Mouse (Mus musculus): ENCODE measurements around the gene 1810010H24Rik. TPM values are rescaled to one million over a fixed set of nuclear protein-coding genes. Genes with fewer than 3 reads are reported as not detected.

1810010H24Rik gene
- polyA plus RNA-seq, 1 experiment from 2014 or later, result 1.7 TPM

DNA sequence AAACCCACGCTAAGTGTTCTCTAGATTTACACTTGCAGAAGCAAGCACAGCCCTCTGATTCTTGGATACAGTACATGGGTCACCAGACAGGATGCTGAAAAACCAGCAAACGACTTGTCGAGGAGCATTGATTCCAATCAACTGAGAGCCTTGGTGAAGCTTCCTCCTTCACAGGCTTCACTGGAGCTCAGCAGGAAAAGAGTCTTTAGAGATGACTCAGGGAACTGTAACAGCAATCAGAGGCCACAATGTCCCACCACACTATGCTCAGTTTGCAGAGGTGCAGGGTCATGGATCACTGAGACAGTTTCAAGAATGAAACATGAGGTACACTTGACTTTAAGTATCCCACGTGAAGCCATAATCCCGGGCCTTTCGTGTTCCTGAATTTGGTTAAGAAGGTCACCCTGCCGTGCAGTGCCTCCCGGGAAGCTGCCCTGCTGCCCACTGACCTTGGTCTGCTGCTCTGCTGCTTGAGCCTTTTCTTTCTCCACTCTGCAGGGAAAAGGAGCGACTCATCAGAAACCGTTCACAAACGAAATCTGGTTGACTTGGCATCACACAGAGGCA, 39.8 kb downstream of the 1810010H24Rik start:
- H3K36me3 ChIP-seq, result peaks cover 90% of the 10 kb centered on the region
- no peak for DNase-seq (ENCODE audit: low spot score)
- WGBS, result 87% methylated on average over 11 of the region's 11 CpGs

More for the DNA sequence above, 39.8 kb downstream of the 1810010H24Rik start:
- no peak overlapping the region for H3K4me3 ChIP-seq
- H3K27ac ChIP-seq, result no peak overlapping the region
- no peaks in the 10 kb centered on the region for H3K9me3 ChIP-seq
- no peaks in the 10 kb centered on the region for H3K27me3 ChIP-seq (ENCODE audit: insufficient read depth, poor library complexity, severe bottlenecking)
- H3K4me1 ChIP-seq, result no peaks in the 10 kb centered on the region

Other genes with a start within 250 kb of the 1810010H24Rik start
- 9.4 and 9.9 TPM in 2 replicates for gene Polg2, start 246.1 kb upstream of the 1810010H24Rik start, polyA plus RNA-seq (2016; fragmentation: Nextera tagmentation; extraction: Ambion mirVana)
- gene Ddx5, start 236.5 kb upstream of the 1810010H24Rik start, polyA plus RNA-seq (2016; fragmentation: Nextera tagmentation; extraction: Ambion mirVana), result 203 and 259 TPM in 2 replicates
- gene Cep95, start 236.4 kb upstream of the 1810010H24Rik start, polyA plus RNA-seq (2016; fragmentation: Nextera tagmentation; extraction: Ambion mirVana), result 15.8 and 18.3 TPM in 2 replicates
- 9.1 and 11.4 TPM in 2 replicates for gene Smurf2, start 105.0 kb upstream of the 1810010H24Rik start, polyA plus RNA-seq (2016; fragmentation: Nextera tagmentation; extraction: Ambion mirVana)
- gene Kpna2, start 26.1 kb upstream of the 1810010H24Rik start, polyA plus RNA-seq (2016; fragmentation: Nextera tagmentation; extraction: Ambion mirVana), result 431 and 488 TPM in 2 replicates
- 19.1 and 25.5 TPM in 2 replicates for gene Bptf, start 106.4 kb downstream of the 1810010H24Rik start, polyA plus RNA-seq (2016; fragmentation: Nextera tagmentation; extraction: Ambion mirVana)
- gene Nol11, start 163.7 kb downstream of the 1810010H24Rik start, polyA plus RNA-seq (2016; fragmentation: Nextera tagmentation; extraction: Ambion mirVana), result 59.5 and 63.0 TPM in 2 replicates

Data from heart, embryonic 10.5 days (tissue).